Mouse (Mus musculus) lung, postnatal 14 days (tissue): ENCODE data around the gene Cyb5r1.

ENCODE experiments used
- DNase-seq: peaks from one replicate; pipeline ENCODE4 v3.0.0; 2021

The Cyb5r1 gene

DNA sequence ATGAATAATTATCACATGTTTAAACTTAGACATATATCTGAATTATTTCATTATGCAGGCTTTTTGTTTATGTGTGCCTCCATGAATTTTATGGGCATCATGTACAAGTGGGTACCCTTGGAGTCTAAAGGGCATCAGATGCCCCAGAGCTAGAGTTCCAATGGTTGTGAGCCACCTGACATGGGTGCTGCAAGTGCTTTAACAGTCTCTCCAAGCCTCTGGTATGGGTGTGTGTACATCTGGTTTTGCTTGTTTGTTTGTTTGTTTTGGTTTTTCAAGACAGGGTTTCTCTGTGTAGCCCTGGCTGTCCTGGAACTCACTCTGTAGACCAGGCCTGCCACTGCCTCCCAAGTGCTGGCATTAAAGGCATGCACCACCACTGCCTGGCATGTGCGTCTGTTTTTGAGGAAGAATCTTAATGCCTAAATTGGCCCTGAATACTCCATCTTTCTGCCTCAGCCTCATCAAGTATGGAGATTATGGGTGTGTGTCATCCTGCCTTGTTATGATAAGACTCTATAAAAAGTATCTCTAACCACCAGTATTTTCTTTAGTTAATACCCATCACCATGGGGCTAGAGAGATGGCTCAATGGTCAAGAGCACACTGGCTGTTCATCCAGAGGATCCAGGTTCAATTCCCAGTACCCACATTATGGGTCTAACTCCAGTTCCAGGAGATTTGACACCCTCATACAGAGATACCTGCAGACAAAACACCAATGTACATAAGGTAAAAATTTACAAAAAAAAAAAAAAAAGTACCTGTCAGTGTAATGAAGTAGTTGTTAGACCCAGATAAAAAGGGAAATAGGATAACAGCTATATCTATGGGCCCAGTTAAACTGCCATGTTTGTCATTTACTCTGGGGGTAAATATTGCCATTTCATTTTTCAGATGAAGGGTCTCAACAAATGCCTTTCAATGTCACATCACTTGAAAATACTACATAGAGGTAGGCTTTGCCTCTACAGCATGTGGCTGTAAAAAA is 55.2 kb downstream of the Cyb5r1 start:
- no peak for DNase-seq
